Mouse (Mus musculus) midbrain, postnatal 0 days (tissue): ENCODE results near the gene Mdga2. TPM values are rescaled to one million over a fixed set of nuclear protein-coding genes. Genes with fewer than 3 reads are reported as not detected.

Experiments used
- ATAC-seq: fragments of 200-750 bp; cut with Nextera tagmentation; 2 replicates; pipeline ENCODE4 v1.8.0; 2017; ENCODE audit warnings: moderate number of reproducible peaks, mild to moderate bottlenecking, moderate TSS enrichment, moderate library complexity; ENCODE audit not compliant: low FRiP score
- DNase-seq: peaks from one replicate; pipeline ENCODE4 v3.0.0-alpha.2; 2015; ENCODE audit warnings: low spot score
- H3K27ac ChIP-seq: fragments of 300-500 bp; sonication (generic); 2 replicates; pipeline ENCODE4 v1.5.1; 2014; ENCODE audit warnings: low read depth, mild to moderate bottlenecking, low read length, mixed read lengths
- H3K27me3 ChIP-seq: fragments of 300-500 bp; sonication (generic); 2 replicates; pipeline ENCODE4 v1.6.1; 2014; ENCODE audit warnings: low read length, control low read depth, mixed read lengths; ENCODE audit not compliant: insufficient read depth
- H3K36me3 ChIP-seq: fragments of 300-500 bp; sonication (generic); 2 replicates; pipeline ENCODE4 v1.6.1; 2014; ENCODE audit warnings: low read length, control low read depth, mixed read lengths; ENCODE audit not compliant: insufficient read depth
- H3K4me1 ChIP-seq: fragments of 300-500 bp; sonication (generic); 2 replicates; pipeline ENCODE4 v1.6.1; 2014; ENCODE audit warnings: mild to moderate bottlenecking, control low read depth, antibody characterized with exemption, low read length, mixed read lengths; ENCODE audit not compliant: insufficient read depth
- H3K4me2 ChIP-seq: fragments of 300-500 bp; sonication (generic); 2 replicates; pipeline ENCODE4 v1.6.1; 2014; ENCODE audit warnings: low read depth, mild to moderate bottlenecking, low read length, mixed read lengths; ENCODE audit not compliant: poor library complexity, severe bottlenecking
- H3K4me3 ChIP-seq: fragments of 300-500 bp; sonication (generic); 2 replicates; pipeline ENCODE4 v1.5.1; 2014; ENCODE audit warnings: low read depth, mild to moderate bottlenecking, low read length, moderate library complexity
- H3K9ac ChIP-seq: fragments of 300-500 bp; sonication (generic); replicated peaks from 2 replicates; pipeline ENCODE4 v1.6.1; 2014; ENCODE audit warnings: mild to moderate bottlenecking, low read length, moderate library complexity, mixed read lengths; ENCODE audit not compliant: poor library complexity, severe bottlenecking
- H3K9me3 ChIP-seq: fragments of 300-500 bp; sonication (generic); 2 replicates; pipeline ENCODE4 v1.6.1; 2016; ENCODE audit warnings: low read length, control low read depth
- CTCF ChIP-seq: IDR thresholded peaks from 2 replicates; pipeline ENCODE4 v1.5.1; 2016; ENCODE audit warnings: antibody characterized with exemption, mild to moderate bottlenecking
- WGBS: fragments of 180-500 bp; shearing (Covaris S2); extraction: QIAGEN DNeasy Blood & Tissue Kit; methylation state at CpG from one replicate; pipeline ENCODE4 v1.1.7; 2014; 5-methylcytosine and 5-hydroxymethylcytosine counted together
- polyA plus RNA-seq: library from polyadenylated mRNA; unstranded; fragments of >200 nt; fragmentation: Nextera tagmentation; extraction: Ambion mirVana; gene quantifications from 2 replicates; pipeline ENCODE4 v1.2.1, GENCODE M21; 2015
- total RNA-seq: library from RNA; depleted of rRNA; stranded (reverse); fragments of >200 nt; gene quantifications from 2 replicates; pipeline ENCODE4 v1.2.3, GENCODE M21; 2014

Mdga2 gene
- total and polyA plus RNA-seq, 2 experiments from 2014 or later, result 46.7 to 52.9 TPM

- H3K27me3 ChIP-seq, result no peaks in the 10 kb centered on the region
These were observed 80.7 kb downstream of the Mdga2 start for GRCm38 (mm10) chr12:67141605-67142004.

GRCm38 (mm10) chr12:67140131-67140530, 82.2 kb downstream of the Mdga2 start:
- Histone ChIP-seq H3K9ac (no peak overlapping the region), H3K27ac (no peak overlapping the region), H3K4me2 (no peak overlapping the region), H3K4me3 (no peak overlapping the region), H3K36me3 (no peaks in the 10 kb centered on the region), H3K4me1 (no peaks in the 10 kb centered on the region), H3K27me3 (no peaks in the 10 kb centered on the region), H3K9me3 (no peaks in the 10 kb centered on the region)
- no peak for ATAC-seq
- 86% methylated on average over 3 of the region's 3 CpGs for WGBS
- DNase-seq, result no peak
- no peak for TF ChIP-seq CTCF

More at GRCm38 (mm10) chr12:67141605-67142004, 80.7 kb downstream of the Mdga2 start:
- no peak for TF ChIP-seq CTCF
- Histone ChIP-seq H3K4me2 (no peak overlapping the region), H3K36me3 (no peaks in the 10 kb centered on the region), H3K9me3 (no peaks in the 10 kb centered on the region), H3K4me1 (no peaks in the 10 kb centered on the region), H3K4me3 (no peak overlapping the region), H3K27ac (no peak overlapping the region), H3K9ac (no peak overlapping the region)
- ATAC-seq (no peak), DNase-seq (no peak)
- 91% methylated on average over 3 of the region's 3 CpGs for WGBS

GRCm38 (mm10) chr12:67127457-67127856, 94.9 kb downstream of the Mdga2 start:
- WGBS, result 90% methylated on average over 2 of the region's 2 CpGs
- DNase-seq (no peak), ATAC-seq (no peak)
- Histone ChIP-seq H3K27me3 (no peaks in the 10 kb centered on the region), H3K4me2 (no peak overlapping the region), H3K9me3 (no peaks in the 10 kb centered on the region), H3K27ac (no peak overlapping the region), H3K36me3 (no peaks in the 10 kb centered on the region), H3K4me1 (no peaks in the 10 kb centered on the region), H3K4me3 (no peak overlapping the region), H3K9ac (no peak overlapping the region)
- TF ChIP-seq CTCF, result no peak

GRCm38 (mm10) chr12:67123874-67124273, 98.5 kb downstream of the Mdga2 start:
- Histone ChIP-seq H3K4me2 (no peak overlapping the region), H3K4me1 (no peaks in the 10 kb centered on the region), H3K36me3 (no peaks in the 10 kb centered on the region), H3K9ac (no peak overlapping the region), H3K27me3 (no peaks in the 10 kb centered on the region), H3K4me3 (no peak overlapping the region), H3K9me3 (no peaks in the 10 kb centered on the region), H3K27ac (no peak overlapping the region)
- whole genome bisulfite sequencing, result 64% methylated on average over 3 of the region's 3 CpGs
- ATAC-seq (no peak), DNase-seq (no peak)
- no peak for TF ChIP-seq CTCF

- Histone ChIP-seq H3K4me2 (no peak overlapping the region), H3K9ac (no peak overlapping the region), H3K27me3 (no peaks in the 10 kb centered on the region), H3K4me3 (no peak overlapping the region), H3K4me1 (no peaks in the 10 kb centered on the region), H3K9me3 (no peaks in the 10 kb centered on the region), H3K36me3 (no peaks in the 10 kb centered on the region), H3K27ac (no peak overlapping the region)
- no peak for ATAC-seq
- TF ChIP-seq CTCF, result no peak
- WGBS, result 82% methylated on average over 6 of the region's 6 CpGs
- no peak for DNase-seq
These were observed 103.5 kb downstream of the Mdga2 start for GRCm38 (mm10) chr12:67118652-67119515.

GRCm38 (mm10) chr12:67104171-67104570, 118.2 kb downstream of the Mdga2 start:
- no peak overlapping the region for H3K27ac ChIP-seq
- no peak overlapping the region for H3K9ac ChIP-seq
- H3K9me3 ChIP-seq, result no peaks in the 10 kb centered on the region
- H3K4me1 ChIP-seq, result no peaks in the 10 kb centered on the region
- DNase-seq, result no peak
- no peak for ATAC-seq
- no peaks in the 10 kb centered on the region for H3K27me3 ChIP-seq
- no peak overlapping the region for H3K4me3 ChIP-seq
- no peaks in the 10 kb centered on the region for H3K36me3 ChIP-seq
- WGBS, result 82% methylated on average over 3 of the region's 3 CpGs
- no peak overlapping the region for H3K4me2 ChIP-seq
- TF ChIP-seq CTCF, result no peak
